Mouse (Mus musculus) olfactory bulb, adult 2 months (tissue): ENCODE measurements at regions not wholly inside any gene's neighbourhood (a gene's known extent, or its start where the extent isn't known, plus 50 kb on each side); places are given as distances from the start of the nearest gene placed in this dataset.

Experiments
- H3K27ac ChIP-seq: fragments of 200-500 bp; 2 replicates; pipeline ENCODE4 v1.5.1; 2012; ENCODE audit warnings: low read depth, low read length; ENCODE audit not compliant: insufficient read depth
- H3K4me1 ChIP-seq: fragments of 200-500 bp; 2 replicates; pipeline ENCODE4 v1.6.1; 2012; ENCODE audit warnings: low read length; ENCODE audit not compliant: control insufficient read depth, insufficient read depth
- H3K4me3 ChIP-seq: fragments of 200-500 bp; 2 replicates; pipeline ENCODE4 v1.5.1; 2012; ENCODE audit warnings: mild to moderate bottlenecking, low read depth, low read length, moderate library complexity; ENCODE audit not compliant: insufficient read depth
- CTCF ChIP-seq: fragments of 200-500 bp; IDR thresholded peaks from 2 replicates; pipeline ENCODE4 v1.5.1; 2012; ENCODE audit warnings: low read depth, mild to moderate bottlenecking, low read length, moderate library complexity; ENCODE audit not compliant: insufficient read depth
- POLR2A ChIP-seq: fragments of 200-500 bp; IDR thresholded peaks from 2 replicates; pipeline ENCODE4 v1.6.1; 2012; ENCODE audit warnings: mild to moderate bottlenecking, low read depth, low read length, moderate library complexity; ENCODE audit not compliant: insufficient read depth
- WGBS: fragments of 180-500 bp; shearing (Covaris S2); methylation state at CpG from one replicate; pipeline ENCODE4 v1.1.7; 2018; 5-methylcytosine and 5-hydroxymethylcytosine counted together

DNA sequence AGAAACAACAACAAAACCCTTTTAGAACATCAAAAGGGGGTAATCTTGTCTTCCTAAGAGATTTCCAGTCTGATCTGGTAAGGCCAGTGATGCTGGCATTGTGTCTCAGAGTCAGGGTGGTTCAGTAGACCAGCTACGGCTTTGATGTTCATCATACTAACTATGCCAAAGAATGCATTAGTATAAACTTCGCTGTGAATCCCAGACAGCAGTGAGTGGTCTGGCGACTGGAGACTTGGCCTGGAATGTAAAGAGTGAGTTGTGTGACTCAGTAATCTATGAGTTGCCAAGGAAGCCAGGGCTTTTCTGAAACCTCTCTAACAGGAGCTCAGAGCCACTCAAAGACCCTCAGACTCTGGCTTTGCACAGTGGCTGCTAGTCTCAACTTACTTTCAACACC, 288.1 kb upstream of the Foxq1 start:
- 83% methylated on average over 3 of the region's 3 CpGs for WGBS
- TF ChIP-seq CTCF: no peak
- TF ChIP-seq POLR2A: no peak
- Histone ChIP-seq H3K27ac (no peak overlapping the region), H3K4me1 (no peaks in the 10 kb centered on the region), H3K4me3 (no peak overlapping the region)

DNA sequence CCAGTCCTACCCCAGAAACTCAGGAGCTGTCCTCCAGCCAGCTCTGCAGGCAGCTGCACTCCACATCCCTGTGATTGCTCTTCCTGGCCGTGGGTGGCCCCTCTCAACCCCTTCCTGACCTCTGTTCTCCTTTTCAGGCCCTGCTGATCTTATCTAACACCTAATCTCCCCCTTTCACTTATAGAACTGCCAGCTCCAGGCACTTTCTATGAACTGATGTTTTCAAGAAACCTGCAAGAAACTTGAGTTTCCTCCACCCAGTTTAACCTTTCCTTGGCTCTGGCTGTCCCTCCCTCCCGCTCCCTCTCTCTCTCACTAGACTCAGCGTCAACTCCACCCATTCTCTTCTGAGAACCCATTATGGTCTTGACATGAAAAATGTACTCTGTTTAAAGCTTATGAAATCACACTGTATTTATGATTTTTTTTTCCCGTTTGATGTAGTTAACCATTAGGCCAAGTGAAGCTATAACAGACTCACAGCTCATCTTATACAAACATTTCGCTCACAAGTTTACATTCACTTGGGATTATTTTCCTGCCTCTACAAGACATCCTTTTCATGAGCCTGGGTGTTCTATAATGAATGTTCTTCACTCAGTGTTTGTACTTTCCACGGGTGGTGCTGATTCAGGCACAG, 279.8 kb upstream of the Foxq1 start:
- no peak overlapping the region for H3K27ac ChIP-seq
- H3K4me3 ChIP-seq: no peak overlapping the region
- TF ChIP-seq CTCF: no peak
- no peak for TF ChIP-seq POLR2A
- 80% methylated on average over 6 of the region's 6 CpGs for WGBS
- no peaks in the 10 kb centered on the region for H3K4me1 ChIP-seq

DNA sequence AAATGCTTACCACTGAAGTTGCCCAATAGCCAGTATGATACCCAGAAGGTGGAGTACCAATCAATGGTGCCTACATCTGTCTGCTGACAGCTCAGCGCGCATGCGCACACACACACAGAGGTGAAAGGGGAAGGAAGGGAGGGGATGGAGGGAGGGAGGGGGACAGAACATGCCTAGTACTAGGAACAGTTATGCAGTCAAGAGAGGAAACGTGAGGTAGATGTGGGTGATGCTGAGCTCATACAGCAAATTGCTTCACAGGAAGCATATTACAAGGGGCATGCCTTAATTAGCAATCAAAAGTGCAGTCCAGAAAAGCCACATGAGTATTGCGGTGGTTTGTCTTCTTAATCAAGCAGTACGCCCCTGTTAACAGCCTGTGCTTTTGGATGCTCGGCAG, 265.3 kb upstream of the Foxq1 start:
- Histone ChIP-seq H3K4me1 (no peaks in the 10 kb centered on the region), H3K27ac (no peak overlapping the region), H3K4me3 (no peak overlapping the region)
- 92% methylated on average over 7 of the region's 7 CpGs for WGBS
- no peak for TF ChIP-seq POLR2A
- TF ChIP-seq CTCF: no peak

DNA sequence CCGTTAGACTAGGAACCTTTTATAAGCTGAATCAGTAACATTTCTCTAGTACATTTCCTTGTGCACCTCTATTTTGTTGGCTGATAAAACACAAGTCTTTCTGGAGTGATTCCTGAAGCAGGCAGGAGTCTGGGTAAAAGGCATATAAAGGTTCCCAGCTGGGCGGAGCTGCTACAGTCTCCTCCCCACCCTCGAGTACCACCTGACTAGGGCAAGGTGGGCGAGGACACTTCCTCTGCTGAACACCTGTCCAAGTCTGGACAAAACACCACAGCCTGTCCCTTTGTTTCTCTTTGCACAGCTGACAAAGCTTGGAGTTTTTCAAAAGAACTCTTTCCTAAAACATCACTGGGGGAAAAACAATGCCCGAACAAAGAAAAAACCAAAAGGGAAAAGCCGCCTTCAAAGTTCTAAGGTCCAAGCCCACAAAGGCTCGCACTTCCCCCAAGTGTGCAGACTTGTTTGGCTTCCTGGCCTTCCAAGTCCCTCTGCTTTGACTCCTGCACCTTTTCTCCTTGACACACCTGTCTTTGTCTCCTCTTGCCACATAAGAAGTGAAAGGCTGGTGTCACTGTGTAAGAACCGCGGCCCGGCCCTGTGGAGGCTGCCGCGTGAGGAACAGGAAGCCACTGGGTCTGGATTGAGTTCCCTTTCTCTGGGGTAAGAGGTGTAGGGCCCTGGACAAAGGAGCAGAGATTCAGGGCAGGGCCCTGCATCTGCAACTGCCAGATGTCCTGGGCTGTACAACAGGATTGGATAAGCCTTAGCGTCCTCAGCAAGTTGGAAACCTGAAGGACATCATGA, 263.1 kb upstream of the Foxq1 start:
- 80% methylated on average over 13 of the region's 13 CpGs for WGBS
- no peak overlapping the region for H3K4me3 ChIP-seq
- no peak for TF ChIP-seq CTCF
- TF ChIP-seq POLR2A: no peak
- no peaks in the 10 kb centered on the region for H3K4me1 ChIP-seq
- H3K27ac ChIP-seq: no peak overlapping the region

DNA sequence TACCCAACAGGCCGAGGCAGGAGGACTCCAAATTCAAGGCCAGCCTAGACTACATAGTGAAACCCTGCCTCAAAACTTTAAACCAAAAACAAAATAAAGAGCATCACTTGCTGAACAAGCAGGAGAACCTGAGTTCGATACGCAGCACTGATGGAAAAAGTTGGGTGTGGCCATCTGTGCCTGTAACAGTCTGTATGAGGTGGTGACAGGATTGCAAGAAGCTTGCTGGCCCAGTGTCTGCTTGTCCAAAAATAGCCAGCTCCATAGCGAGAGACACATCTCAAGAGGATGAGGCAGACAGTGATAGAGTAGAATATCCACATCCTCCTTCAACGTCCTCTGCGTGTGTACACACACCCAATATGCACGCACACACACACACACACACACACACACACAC, 261.9 kb upstream of the Foxq1 start:
- WGBS: 87% methylated on average over 7 of the region's 7 CpGs
- Histone ChIP-seq H3K27ac (no peak overlapping the region), H3K4me1 (no peaks in the 10 kb centered on the region), H3K4me3 (no peak overlapping the region)
- no peak for TF ChIP-seq POLR2A
- no peak for TF ChIP-seq CTCF

DNA sequence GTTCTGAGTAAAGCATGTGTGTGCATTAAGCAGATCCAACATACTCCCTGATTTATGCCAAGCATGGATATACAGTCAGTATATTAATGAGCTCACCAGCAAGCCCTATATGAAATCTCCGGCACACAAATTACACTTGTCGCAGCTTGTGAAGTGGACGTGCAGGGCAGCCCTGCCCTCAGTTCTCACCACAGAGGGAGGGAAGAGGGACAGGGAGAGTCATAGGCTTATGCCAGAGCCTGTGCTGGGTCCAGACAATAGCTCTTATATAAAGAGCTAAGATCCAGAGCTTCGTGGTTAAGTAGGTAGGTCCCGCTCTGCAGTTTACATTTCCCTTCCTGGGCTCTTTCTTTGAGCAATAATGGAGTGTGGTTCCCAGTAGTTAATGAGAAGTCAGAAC, 252.7 kb upstream of the Foxq1 start:
- 80% methylated on average over 5 of the region's 5 CpGs for WGBS
- TF ChIP-seq CTCF (no peak), POLR2A (no peak)
- Histone ChIP-seq H3K4me1 (no peaks in the 10 kb centered on the region), H3K27ac (no peak overlapping the region), H3K4me3 (no peak overlapping the region)

DNA sequence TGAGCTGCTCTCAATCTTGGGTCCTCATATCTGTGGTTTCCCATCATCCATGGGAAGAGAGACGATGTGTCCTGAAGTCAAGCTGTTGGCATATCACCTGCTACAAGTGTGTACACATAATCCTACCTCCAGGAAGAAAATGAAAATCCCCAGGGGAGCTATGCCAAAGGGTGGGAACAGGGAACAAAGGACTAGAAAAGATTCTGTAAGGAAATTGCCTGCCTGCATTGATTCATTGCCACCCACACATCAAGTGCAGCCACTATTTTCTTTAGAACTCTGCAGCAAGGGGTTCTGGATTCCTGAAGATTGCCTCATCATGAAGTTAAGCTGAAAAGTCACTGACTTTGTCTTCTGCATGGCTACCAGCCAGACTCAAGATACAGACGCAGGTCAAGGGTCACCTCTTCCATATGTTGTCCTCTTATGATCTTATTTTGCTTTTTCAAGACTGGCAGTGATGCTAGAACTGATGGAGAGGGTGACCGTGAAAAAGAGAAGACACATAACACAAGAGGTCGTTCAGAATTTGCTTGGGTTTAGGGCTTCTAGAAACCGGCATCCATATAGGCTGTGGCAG, 251.6 kb upstream of the Foxq1 start:
- 79% methylated on average over 5 of the region's 5 CpGs for WGBS
- no peak overlapping the region for H3K4me3 ChIP-seq
- no peak overlapping the region for H3K27ac ChIP-seq
- no peaks in the 10 kb centered on the region for H3K4me1 ChIP-seq
- TF ChIP-seq CTCF (no peak), POLR2A (no peak)

DNA sequence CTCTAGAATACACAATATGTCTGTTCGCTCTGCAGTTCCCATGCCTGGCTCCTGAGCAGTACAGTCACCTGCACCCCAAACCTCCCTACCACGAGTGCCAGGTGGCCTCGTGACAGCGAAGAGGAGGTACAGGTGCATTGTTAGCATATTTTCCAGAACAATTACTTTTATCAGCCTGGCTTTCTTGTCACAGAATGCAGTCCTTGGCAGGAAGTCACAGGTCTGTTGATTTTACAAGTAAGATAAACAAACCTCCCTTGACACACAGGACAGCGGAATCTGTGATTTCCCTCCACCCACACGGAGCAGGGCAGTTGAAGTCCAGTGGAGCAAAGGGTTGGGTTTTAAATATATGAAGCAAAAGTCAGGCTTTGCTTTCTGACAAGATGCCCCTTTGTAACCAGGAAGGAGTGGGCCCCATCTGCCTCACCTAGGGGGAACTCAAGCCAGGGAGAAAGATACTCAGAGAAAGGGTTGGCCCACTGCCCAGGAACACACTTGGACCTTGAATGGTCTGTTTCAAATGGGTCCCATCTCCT, 246.8 kb upstream of the Foxq1 start:
- 73% methylated on average over 6 of the region's 6 CpGs for WGBS
- Histone ChIP-seq H3K4me3 (no peak overlapping the region), H3K27ac (no peak overlapping the region), H3K4me1 (no peaks in the 10 kb centered on the region)
- TF ChIP-seq CTCF (no peak), POLR2A (no peak)

DNA sequence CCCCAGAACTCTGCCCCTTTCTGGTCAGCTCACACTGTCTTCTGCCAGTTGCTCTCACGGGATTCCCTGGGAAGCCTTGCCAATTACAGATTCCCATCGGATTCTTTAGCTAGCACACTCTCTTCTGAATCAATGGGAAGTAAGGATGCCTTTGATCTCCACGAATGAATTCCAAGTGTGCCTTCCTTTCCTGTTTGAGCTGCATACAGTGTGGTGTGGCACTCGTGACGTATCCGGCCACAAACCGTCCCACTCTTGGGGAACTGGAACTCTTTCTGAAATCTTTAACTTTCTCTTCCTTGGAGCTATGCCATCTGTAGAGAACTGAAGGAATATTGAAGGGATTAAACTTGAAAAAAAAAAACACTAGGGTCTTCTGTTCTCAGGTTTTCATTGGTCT, 243.2 kb upstream of the Foxq1 start:
- WGBS: 43% methylated on average over 7 of the region's 7 CpGs
- no peak overlapping the region for H3K4me3 ChIP-seq
- no peak for TF ChIP-seq CTCF
- no peak for TF ChIP-seq POLR2A
- no peak overlapping the region for H3K27ac ChIP-seq
- H3K4me1 ChIP-seq: no peaks in the 10 kb centered on the region
